Mouse (Mus musculus) CD4-positive naive resting alpha-beta T cell, adult 76 days (primary cell): ENCODE measurements around the gene Coro1b. TPM values are rescaled to one million over a fixed set of nuclear protein-coding genes. Genes with fewer than 3 reads are reported as not detected.

ENCODE experiments used
- total RNA-seq: library from RNA; stranded (reverse); gene quantifications from one replicate; pipeline ENCODE4 v1.2.4, GENCODE M21; 2023

Coro1b gene
- total RNA-seq = 121 TPM

DNA sequence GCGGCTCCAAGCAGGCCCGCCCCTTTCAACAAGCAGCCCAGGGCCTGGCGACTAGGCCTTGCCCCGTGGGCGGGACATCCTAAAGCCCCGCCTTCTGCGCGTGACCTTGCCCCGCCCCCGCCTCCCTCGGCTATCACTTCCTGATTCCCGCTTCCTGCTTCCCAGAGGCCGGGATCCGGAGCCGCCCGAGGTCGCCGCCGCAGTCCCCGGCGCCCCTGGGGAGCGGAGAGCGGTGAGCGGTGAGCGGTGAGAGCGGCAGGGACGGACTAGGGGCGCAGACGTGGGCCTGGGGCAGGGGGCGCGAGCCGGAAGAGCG is at the start of gene Coro1b:
Coro1b (plus strand) TSS at position 129 of the 316 bp plus-strand sequence.

DNA sequence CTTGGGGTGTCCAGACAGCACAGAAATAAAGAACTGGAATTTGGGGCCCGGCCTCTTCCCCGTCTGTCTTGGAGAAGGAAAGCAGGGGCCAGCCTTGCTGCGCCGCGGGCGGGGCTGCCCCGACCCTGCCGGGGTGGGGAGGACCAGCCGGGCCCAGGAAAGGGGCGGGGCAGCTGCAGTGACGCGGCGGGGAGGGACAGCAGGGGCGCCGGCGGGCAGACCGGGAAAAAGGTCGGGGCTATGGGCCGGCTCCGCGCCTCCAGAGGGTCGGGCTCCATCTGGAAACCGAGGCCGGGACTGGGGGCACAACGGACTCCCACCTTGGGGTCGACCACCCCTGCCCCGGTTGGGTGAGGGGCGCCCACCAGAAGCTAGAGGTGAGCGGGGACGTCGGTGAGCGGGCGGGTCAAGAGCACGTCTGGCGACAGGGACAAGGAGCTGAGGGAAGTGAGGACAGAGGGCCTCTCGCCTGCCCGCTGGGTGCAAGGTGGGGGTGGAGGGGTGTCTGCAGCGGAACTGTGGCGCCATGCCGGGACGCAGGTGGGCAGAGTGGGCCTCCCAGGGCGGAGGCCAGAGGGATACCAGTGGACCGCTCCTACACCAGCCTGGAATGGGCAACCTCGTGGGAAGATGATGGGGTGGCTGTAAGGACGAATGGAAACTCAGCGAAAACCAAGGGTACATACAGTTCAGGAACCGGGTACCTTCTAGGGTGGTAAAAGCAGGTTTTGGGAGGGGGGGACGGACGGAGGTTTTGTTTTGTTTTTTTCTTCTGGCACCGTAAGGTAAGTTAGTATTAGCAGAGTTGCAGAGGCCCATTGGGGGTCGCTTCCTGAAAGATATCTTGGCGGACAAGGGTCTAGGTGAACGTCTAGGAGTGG is 48.3 kb upstream of the Coro1b start, which contains the start of gene Pitpnm1:
Pitpnm1 (plus strand) TSS at position 162 of the 881 bp plus-strand sequence.

DNA sequence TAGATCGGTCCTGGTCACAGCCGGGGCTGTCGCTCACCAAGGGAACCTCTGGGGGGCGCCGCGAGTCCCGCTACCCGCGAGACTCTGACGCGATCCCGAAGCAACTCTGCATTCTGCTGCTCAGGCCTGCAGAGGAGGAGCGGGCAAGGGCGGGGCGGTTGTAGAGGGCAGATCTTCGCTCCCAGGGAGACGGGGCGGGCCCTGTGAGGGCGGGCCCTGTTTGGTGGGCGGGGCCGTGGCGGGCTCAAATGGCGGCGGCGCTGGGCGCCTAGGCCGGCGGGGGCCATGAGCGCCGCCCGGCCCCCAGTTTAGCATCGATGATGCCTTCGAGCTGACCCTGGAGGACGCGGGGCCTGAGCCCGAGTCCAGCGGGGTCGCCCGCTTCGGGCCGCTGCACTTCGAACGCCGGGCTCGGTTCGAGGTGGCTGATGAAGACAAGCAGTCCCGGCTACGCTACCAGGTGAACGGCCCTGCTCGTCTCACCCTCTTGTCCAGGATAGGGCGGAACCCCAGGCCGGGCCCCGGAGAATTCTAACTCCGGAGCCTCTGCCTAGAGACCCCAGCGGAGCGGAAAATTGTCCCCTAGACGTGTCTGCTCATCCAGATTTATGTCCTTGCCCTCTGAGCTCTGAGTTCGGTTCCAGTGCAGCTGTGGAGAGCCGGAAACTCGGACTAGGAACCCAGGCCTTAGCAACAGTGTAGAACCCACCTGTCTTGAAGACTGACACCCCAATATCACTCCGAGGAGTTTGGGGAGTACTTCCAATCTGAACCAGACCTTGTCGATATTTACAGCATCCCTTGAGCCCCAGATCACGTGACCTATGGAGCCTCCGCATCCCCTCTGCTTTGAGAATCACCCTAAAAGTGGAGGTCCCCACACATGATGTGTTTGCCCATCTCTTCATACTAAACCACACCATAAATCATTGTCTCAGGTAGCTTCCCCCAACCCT is 22.4 kb upstream of the Coro1b start, which contains the start of gene Aip:
Aip (minus strand) TSS at position 118 of the 956 bp plus-strand sequence.

DNA sequence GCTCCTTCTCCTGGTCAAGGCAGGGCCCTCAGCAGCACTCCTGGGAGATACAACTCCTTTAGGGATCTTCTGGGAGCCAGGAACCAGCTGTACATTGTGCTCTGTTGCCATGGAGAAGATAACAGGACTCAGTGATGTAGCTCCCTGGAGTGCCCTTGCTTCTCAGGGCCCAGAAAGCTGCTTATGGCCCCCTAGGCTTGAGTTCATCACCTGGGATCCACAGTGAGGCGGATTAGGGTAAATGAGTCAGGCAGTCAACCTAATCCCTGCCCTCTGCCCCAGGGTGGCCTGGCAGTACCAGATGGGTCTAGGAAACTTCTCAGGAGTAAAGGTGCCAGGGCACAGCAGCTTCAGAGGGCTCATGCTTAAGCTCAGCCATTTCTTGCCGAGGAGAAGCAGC is 9.0 kb upstream of the Coro1b start, which contains the start of gene Gpr152:
Gpr152 (plus strand) TSS at position 342 of the 400 bp plus-strand sequence.

DNA sequence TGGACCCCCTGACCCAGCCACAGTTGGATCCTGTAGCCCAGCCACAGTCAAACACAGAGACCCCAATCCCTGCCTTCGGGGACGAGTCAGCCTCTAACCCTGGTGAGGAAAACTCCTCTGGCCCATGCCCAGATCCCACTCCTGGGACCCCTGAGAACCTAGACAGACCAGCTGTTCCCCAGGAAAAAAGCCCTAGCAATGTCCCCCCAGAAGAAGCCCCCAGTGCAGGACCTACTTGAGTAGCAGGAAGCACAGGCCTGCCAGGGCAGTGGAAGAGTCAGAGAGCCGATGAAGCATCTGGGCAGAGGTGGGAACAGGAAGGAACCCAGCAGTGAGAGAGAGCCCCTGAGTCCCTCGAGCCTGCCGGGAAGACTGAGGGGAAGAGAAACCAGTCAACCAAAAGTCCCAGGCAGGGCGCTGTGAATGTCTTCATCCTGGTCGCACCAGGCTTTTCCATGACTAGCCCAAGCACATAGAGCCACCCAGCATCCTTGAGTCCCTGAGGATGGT is 4.6 kb upstream of the Coro1b start, which contains the start of gene Cabp4:
Cabp4 (minus strand) TSS at position 275 of the 510 bp plus-strand sequence.

DNA sequence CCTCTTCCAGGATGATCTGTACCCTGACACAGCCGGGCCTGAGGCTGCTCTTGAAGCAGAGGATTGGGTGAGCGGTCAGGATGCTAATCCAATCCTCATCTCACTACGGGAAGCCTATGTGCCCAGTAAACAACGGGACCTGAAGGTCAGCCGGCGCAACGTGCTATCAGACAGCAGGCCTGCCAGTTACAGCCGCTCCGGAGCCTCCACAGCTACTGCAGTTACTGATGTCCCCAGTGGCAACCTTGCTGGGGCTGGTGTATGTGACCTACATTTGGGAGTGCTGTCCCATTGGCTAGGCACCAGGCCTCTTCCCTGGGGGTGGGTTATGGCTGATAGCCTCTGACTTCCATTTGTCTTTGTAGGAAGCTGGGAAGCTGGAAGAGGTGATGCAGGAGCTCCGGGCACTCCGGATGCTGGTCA is 4.8 kb downstream of the Coro1b start, which contains the start of gene Ptprcap:
Ptprcap (plus strand) TSS at position 373 of the 423 bp plus-strand sequence.

DNA sequence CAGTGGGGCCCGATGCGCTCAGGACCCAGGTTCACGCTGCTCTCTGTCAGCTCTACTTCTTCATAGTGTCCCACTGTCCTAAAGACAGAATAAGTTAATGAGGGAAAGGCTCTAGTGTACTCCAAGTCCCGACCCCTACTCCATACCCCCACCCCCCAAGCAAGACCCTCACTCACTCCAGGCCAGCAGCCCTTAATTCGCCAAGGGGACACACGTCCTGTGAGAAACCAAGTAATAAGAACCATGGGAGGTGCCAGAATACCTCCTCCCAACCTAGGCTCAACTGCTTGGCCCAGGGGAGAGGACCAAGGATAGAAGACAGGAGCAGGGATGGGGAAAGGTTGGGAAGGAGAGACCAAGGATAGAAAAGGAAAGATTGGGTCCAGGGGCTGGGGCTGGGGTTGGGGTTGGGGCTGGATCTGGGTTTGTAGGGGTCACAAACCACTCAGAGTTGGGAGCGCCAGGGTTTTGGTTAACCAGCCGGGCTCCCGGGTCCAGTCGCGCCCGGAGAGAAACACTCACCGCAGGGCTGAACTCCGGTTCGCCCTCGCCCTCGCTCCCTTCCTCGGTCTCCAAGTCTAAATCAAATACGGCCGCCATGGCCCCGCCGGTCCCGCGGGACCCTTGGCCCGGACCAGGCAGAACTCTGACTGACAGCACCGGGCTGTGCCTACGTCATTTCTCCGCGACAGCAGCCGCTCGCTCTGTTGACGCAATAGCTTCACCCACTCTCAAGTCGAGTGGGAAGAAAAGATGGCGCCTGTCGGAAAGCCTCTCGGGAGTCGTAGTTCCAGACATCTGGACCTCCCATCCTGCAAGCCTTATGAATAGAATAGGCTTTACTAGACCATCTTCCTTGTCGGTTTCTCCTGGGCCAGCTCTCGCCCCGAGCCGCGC is 14.5 kb downstream of the Coro1b start, which contains the start of gene Rps6kb2:
Rps6kb2 (minus strand) TSS at position 709 of the 897 bp plus-strand sequence.

DNA sequence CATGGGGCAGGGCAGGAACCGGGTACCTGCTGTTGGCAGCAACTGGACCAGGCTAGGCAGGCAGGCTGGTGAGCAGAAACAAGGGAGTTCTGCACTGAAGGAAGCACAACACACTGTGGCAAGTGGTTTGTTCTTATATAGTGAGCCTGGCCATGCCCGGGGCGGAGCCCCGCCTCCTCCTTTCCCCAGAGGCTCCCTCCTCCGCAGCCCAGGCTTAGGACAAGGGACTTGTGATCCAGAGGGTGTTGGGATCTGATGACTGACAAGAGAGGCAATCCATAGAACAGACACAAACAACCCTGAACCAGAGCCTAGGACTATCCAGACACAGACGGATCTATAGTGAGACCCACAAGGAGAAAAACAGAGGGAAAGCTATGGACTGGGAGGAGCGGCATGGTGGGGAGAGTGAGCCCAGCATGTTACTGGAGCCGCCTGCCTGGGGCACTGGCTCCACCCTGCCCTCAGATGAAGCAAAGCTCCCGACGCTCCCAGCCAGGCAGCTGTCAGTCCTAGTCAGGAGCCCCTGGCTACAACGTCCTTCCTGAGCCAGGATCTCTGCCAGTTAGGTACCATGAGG is 27.0 kb downstream of the Coro1b start, which contains the start of gene Carns1:
Carns1 (minus strand) TSS at position 112 of the 580 bp plus-strand sequence.

DNA sequence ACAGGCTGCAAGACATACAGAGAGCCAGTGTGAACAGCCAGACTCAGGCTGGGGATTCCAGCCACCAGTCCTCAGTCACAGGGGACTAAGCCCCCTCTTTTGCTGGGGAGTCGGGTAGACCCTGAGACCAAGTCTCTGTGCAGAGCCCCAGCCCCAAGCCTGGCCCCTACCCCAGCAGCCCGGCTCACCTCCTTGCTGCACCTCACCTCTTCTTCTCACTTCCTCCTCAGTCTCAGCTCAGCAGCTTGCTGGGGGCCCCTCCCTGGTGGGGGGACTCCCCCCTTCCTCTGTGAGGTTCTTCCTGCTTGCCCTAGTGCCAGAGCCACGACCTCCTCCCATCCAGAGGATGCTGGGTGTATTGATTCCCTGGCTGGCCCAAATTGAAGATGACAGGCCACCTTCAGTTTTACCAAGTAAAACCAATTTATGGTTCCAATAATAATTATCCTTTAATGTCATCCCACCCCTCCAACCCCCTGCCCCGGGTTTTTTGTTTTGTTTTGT is 42.5 kb downstream of the Coro1b start, which contains the start of gene Tbc1d10c:
Tbc1d10c (minus strand) TSS at position 454 of the 504 bp plus-strand sequence.

DNA sequence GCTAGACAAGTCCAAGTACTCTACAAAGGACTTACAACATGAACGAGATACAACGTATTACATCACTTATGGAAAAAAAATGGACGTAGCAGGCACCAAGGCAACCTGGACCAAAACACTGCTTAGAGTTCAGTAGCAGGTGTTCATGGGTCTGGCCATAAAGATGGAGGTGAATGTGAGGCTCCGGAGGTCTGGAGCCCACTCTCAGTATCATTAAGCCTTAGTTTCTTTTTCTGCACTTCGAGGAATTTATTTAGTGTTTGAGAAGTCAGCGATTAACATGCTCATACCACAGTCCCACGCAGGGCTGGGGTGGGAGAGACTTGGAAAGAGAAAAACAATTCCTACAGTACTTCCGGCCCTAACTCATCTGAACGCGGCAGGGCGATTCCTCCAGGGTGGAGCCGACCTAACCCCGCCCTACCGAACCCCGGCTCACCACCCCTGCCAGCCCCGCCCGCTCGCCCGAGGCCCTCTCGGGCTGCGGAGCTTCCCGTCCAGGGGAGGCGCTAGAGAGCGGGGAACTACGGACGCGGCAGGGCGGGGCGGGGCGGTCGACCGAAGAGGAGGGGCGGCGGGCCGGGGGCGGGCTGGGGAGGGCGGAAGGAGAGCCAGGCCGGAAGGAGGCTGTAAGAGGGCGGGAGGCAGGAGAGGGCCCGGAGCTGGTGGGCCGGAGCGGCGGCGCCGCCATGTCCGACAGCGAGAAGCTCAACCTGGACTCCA is 43.3 kb downstream of the Coro1b start, which contains the start of gene Ppp1ca:
Ppp1ca (plus strand) TSS at position 538 of the 723 bp plus-strand sequence.

DNA sequence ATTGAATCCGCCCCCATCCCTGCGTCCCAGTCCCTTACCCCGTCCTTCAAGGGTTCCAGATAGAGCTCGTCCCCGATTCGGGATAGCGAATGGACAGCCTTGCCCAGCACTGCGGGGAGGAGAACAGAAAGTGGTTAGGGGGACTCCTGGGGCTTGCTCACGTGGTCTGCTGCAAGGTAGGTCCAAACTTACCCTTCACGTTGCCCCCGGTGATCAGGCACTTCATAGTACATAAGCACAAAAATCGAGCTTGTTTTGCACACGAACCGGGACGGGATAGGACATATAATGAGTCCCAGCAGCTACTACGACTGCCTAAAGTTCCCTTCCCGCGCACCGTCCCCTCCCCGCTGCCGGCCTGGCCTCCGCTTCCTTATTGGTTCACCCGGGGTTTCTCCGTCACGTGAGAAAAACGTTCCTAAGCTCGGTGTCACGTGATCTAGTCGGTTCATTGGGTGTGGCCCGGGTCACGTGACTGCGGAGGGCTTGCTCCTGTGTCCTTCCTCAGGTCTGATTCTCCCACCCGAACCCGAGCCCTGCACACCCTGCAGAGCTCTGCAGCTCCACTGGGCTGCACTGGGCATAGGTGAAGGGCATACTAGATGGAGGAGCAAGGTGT is 53.0 kb downstream of the Coro1b start, which contains the start of gene Rad9a:
Rad9a (minus strand) TSS at position 372 of the 619 bp plus-strand sequence.

Other genes with a start within 250 kb of the Coro1b start
- 61.0 TPM for gene Tcirg1, start 241.5 kb upstream of the Coro1b start, total RNA-seq
- gene Ndufs8, start 235.8 kb upstream of the Coro1b start, total RNA-seq = 47.0 TPM
- 1.7 TPM for gene Aldh3b1, start 218.8 kb upstream of the Coro1b start, total RNA-seq
- 46.4 TPM for gene Unc93b1, start 213.4 kb upstream of the Coro1b start, total RNA-seq
- gene Aldh3b3, start 190.0 kb upstream of the Coro1b start, total RNA-seq = not detected
- gene Aldh3b2, start 176.3 kb upstream of the Coro1b start, total RNA-seq = not detected
- gene Acy3, start 162.0 kb upstream of the Coro1b start, total RNA-seq = not detected
- gene Tbx10, start 155.9 kb upstream of the Coro1b start, total RNA-seq = not detected
- gene Nudt8, start 148.0 kb upstream of the Coro1b start, total RNA-seq = 7.4 TPM
- gene Gm49405, start 148.0 kb upstream of the Coro1b start, total RNA-seq = 2.3 TPM
- gene Doc2g, start 145.3 kb upstream of the Coro1b start, total RNA-seq = 2.9 TPM
- 84.9 TPM for gene Ndufv1, start 135.8 kb upstream of the Coro1b start, total RNA-seq
- 182 TPM for gene Gstp1, start 110.6 kb upstream of the Coro1b start, total RNA-seq
- gene Gstp2, start 102.6 kb upstream of the Coro1b start, total RNA-seq = 20.7 TPM
- 39.0 TPM for gene Gstp3, start 89.0 kb upstream of the Coro1b start, total RNA-seq
- gene Cabp2, start 67.0 kb upstream of the Coro1b start, total RNA-seq = not detected
- 152 TPM for gene Cdk2ap2, start 51.4 kb upstream of the Coro1b start, total RNA-seq
- 266 TPM for gene Pitpnm1, start 48.6 kb upstream of the Coro1b start, total RNA-seq
- 149 TPM for gene Aip, start 22.8 kb upstream of the Coro1b start, total RNA-seq
- 0.26 TPM for gene Gpr152, start 8.8 kb upstream of the Coro1b start, total RNA-seq
- 0.18 TPM for gene Cabp4, start 4.6 kb upstream of the Coro1b start, total RNA-seq
- gene Ptprcap, start 5.0 kb downstream of the Coro1b start, total RNA-seq = 209 TPM
- gene Rps6kb2, start 14.7 kb downstream of the Coro1b start, total RNA-seq = 41.0 TPM
- gene Carns1, start 26.9 kb downstream of the Coro1b start, total RNA-seq = 75.2 TPM
- gene Tbc1d10c, start 42.7 kb downstream of the Coro1b start, total RNA-seq = 228 TPM
- 315 TPM for gene Ppp1ca, start 43.4 kb downstream of the Coro1b start, total RNA-seq
- gene Rad9a, start 53.0 kb downstream of the Coro1b start, total RNA-seq = 28.3 TPM
- 107 TPM for gene Clcf1, start 65.6 kb downstream of the Coro1b start, total RNA-seq
- not detected for gene AC109138.7, start 65.7 kb downstream of the Coro1b start, total RNA-seq
- 56.2 TPM for gene Pold4, start 83.3 kb downstream of the Coro1b start, total RNA-seq
- gene Ssh3, start 120.6 kb downstream of the Coro1b start, total RNA-seq = 12.9 TPM
- 14.4 TPM for gene Ankrd13d, start 134.5 kb downstream of the Coro1b start, total RNA-seq
- 343 TPM for gene Grk2, start 157.6 kb downstream of the Coro1b start, total RNA-seq
- gene Kdm2a, start 249.7 kb downstream of the Coro1b start, total RNA-seq = 132 TPM